Mouse (Mus musculus): ENCODE data around the gene 4930426L09Rik. TPM values are rescaled to one million over a fixed set of nuclear protein-coding genes. Genes with fewer than 3 reads are reported as not detected.
"Not testable (repeated sequence)": the region's sequence is repeated elsewhere in the genome, so short reads cannot be mapped to it uniquely, and the experiment has no call there.

4930426L09Rik gene
- polyA plus RNA-seq, 1 experiment from 2014 or later, result 0.31 TPM

GRCm38 (mm10) chr2:18999395-18999794, 1.3 kb downstream of the 4930426L09Rik start:
- Histone ChIP-seq H3K9me3 (no peaks in the 10 kb centered on the region), H3K36me3 (replicated peaks) (no peaks in the 10 kb centered on the region), H3K27me3 (ENCODE audit: poor library complexity, severe bottlenecking) (peaks cover 37% of the 10 kb centered on the region), H3K4me3 (no peak overlapping the region), H3K27ac (no peak overlapping the region), H3K4me1 (peaks cover 28% of the 10 kb centered on the region)
- DNase-seq (ENCODE audit: extremely low spot score, low spot score), result no peak
- 85% methylated on average over 2 of the region's 2 CpGs for WGBS

GRCm38 (mm10) chr2:19004801-19005200, 6.7 kb downstream of the 4930426L09Rik start:
- Histone ChIP-seq H3K27me3 (ENCODE audit: poor library complexity, severe bottlenecking) (peaks cover 33% of the 10 kb centered on the region), H3K4me1 (peaks cover 12% of the 10 kb centered on the region), H3K36me3 (replicated peaks) (no peaks in the 10 kb centered on the region), H3K27ac (no peak overlapping the region), H3K4me3 (no peak overlapping the region), H3K9me3 (no peaks in the 10 kb centered on the region)
- DNase-seq (ENCODE audit: extremely low spot score, low spot score), result no peak
- WGBS, result 82% methylated on average over 10 of the region's 10 CpGs

DNA sequence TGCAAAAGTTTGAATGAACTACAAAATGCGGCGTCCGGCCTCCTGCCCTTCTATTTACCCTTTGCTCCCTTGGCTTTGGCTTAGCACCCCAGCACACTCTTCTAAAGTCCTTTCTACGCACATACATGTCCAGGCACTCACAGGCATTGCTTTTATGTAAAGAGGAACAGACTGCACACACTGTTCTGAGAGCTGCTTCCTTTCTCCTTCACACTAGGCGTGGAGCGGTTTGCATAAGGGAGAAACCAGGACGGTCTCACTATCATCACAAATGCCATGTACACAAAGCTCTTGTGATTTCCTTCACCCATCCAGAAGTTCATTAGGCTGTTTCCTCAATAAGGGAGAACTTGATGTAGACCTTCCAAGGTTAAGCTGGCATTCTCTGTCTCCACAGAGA, 8.0 kb downstream of the 4930426L09Rik start:
- DNase-seq (ENCODE audit: extremely low spot score, low spot score), result no peak
- no peak overlapping the region for H3K27ac ChIP-seq
- peaks cover 12% of the 10 kb centered on the region for H3K4me1 ChIP-seq
- 89% methylated on average over 7 of the region's 7 CpGs for WGBS
- no peak overlapping the region for H3K4me3 ChIP-seq
- H3K27me3 ChIP-seq (ENCODE audit: poor library complexity, severe bottlenecking), result peaks cover 26% of the 10 kb centered on the region
- no peaks in the 10 kb centered on the region for H3K36me3 ChIP-seq (replicated peaks)
- no peaks in the 10 kb centered on the region for H3K9me3 ChIP-seq

- peaks cover 12% of the 10 kb centered on the region for H3K4me1 ChIP-seq
- no peak for DNase-seq (ENCODE audit: extremely low spot score, low spot score)
- H3K9me3 ChIP-seq, result no peaks in the 10 kb centered on the region
- H3K27ac ChIP-seq, result no peak overlapping the region
- H3K4me3 ChIP-seq, result no peak overlapping the region
- H3K27me3 ChIP-seq (ENCODE audit: poor library complexity, severe bottlenecking), result peaks cover 26% of the 10 kb centered on the region
- H3K36me3 ChIP-seq (replicated peaks), result no peaks in the 10 kb centered on the region
- 86% methylated on average over 4 of the region's 4 CpGs for WGBS
Measured at GRCm38 (mm10) chr2:19007580-19007979, 9.4 kb downstream of the 4930426L09Rik start.

GRCm38 (mm10) chr2:19010541-19010940, 12.4 kb downstream of the 4930426L09Rik start:
- 95% methylated on average over 1 of the region's 1 CpGs for WGBS
- H3K27me3 ChIP-seq (ENCODE audit: poor library complexity, severe bottlenecking), result peaks cover 16% of the 10 kb centered on the region
- DNase-seq (ENCODE audit: extremely low spot score, low spot score); H3K36me3 ChIP-seq (replicated peaks); H3K4me3 ChIP-seq; H3K9me3 ChIP-seq; H3K27ac ChIP-seq: not testable (repeated sequence)
- H3K4me1 ChIP-seq, result peaks cover 12% of the 10 kb centered on the region

- no peak for DNase-seq (ENCODE audit: extremely low spot score, low spot score)
- no peaks in the 10 kb centered on the region for H3K36me3 ChIP-seq (replicated peaks)
- H3K9me3 ChIP-seq, result no peaks in the 10 kb centered on the region
- WGBS, result 89% methylated on average over 6 of the region's 6 CpGs
- H3K4me3 ChIP-seq, result no peak overlapping the region
- H3K27me3 ChIP-seq (ENCODE audit: poor library complexity, severe bottlenecking), result peaks cover 7% of the 10 kb centered on the region
- peaks cover 7% of the 10 kb centered on the region for H3K4me1 ChIP-seq
- H3K27ac ChIP-seq, result no peak overlapping the region
Measured at GRCm38 (mm10) chr2:19011443-19011842, 13.3 kb downstream of the 4930426L09Rik start.

- no peaks in the 10 kb centered on the region for H3K27me3 ChIP-seq (ENCODE audit: poor library complexity, severe bottlenecking)
- no peaks in the 10 kb centered on the region for H3K36me3 ChIP-seq (replicated peaks)
- H3K4me3 ChIP-seq, result no peak overlapping the region
- H3K27ac ChIP-seq, result no peak overlapping the region
- WGBS, result 90% methylated on average over 5 of the region's 5 CpGs
- no peaks in the 10 kb centered on the region for H3K9me3 ChIP-seq
- H3K4me1 ChIP-seq, result no peaks in the 10 kb centered on the region
- DNase-seq (ENCODE audit: extremely low spot score, low spot score), result no peak
Measured at GRCm38 (mm10) chr2:19016348-19016747, 18.2 kb downstream of the 4930426L09Rik start.

GRCm38 (mm10) chr2:19016839-19017238, 18.7 kb downstream of the 4930426L09Rik start:
- 89% methylated on average over 1 of the region's 1 CpGs for WGBS
- DNase-seq (ENCODE audit: extremely low spot score, low spot score), result no peak
- H3K4me3 ChIP-seq, result no peak overlapping the region
- no peaks in the 10 kb centered on the region for H3K4me1 ChIP-seq
- no peaks in the 10 kb centered on the region for H3K36me3 ChIP-seq (replicated peaks)
- no peak overlapping the region for H3K27ac ChIP-seq
- H3K27me3 ChIP-seq (ENCODE audit: poor library complexity, severe bottlenecking), result no peaks in the 10 kb centered on the region
- H3K9me3 ChIP-seq, result no peaks in the 10 kb centered on the region

DNA sequence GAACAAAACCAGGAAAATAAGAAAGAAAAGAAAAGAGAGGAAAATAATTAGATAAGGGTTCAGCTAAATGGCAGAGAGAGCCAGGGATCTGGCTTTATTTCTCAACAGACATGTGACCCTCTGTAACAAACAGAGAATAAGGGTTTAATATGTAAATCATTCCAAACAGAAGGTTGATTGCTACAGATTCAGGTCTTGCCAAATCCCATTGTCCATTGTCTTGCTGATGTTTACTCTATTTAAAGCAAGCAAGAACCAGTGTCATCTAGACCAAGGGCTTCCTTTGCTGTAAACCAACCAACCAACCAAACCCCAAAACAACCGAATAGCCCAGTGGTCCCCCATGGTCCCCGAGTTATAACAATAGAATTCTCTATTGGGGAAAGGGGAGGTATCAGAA, 19.9 kb downstream of the 4930426L09Rik start:
- no peaks in the 10 kb centered on the region for H3K27me3 ChIP-seq (ENCODE audit: poor library complexity, severe bottlenecking)
- H3K4me3 ChIP-seq, result no peak overlapping the region
- H3K9me3 ChIP-seq, result no peaks in the 10 kb centered on the region
- 61% methylated on average over 2 of the region's 2 CpGs for WGBS
- H3K27ac ChIP-seq, result no peak overlapping the region
- H3K36me3 ChIP-seq (replicated peaks), result no peaks in the 10 kb centered on the region
- DNase-seq (ENCODE audit: extremely low spot score, low spot score), result no peak
- H3K4me1 ChIP-seq, result no peaks in the 10 kb centered on the region

DNA sequence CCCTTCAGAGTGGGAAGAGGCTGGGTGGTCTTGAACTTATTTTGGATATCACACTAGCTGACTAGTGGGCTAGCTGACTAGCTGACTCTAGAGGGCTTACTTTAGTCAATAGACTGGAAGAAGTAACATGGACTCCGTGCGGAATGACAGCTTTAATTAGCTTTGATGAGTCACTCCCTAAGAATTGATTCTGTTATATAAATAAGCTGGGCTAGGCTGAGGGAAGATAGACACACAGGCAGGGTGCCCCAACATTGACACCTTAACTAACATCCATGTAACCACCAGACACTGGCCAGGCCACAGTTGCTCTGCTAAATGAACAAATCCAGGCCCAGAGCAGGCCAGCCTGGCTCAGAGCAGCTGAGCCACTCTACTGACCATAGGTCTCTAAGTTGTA, 26.7 kb downstream of the 4930426L09Rik start:
- Histone ChIP-seq H3K4me3 (no peak overlapping the region), H3K27me3 (ENCODE audit: poor library complexity, severe bottlenecking) (no peaks in the 10 kb centered on the region), H3K9me3 (peaks cover under 1% of the 10 kb centered on the region; the same call in 1 of the 2 replicates), H3K27ac (no peak overlapping the region), H3K36me3 (replicated peaks) (no peaks in the 10 kb centered on the region), H3K4me1 (no peaks in the 10 kb centered on the region)
- DNase-seq (ENCODE audit: extremely low spot score, low spot score), result no peak
- 92% methylated on average over 2 of the region's 2 CpGs for WGBS

DNA sequence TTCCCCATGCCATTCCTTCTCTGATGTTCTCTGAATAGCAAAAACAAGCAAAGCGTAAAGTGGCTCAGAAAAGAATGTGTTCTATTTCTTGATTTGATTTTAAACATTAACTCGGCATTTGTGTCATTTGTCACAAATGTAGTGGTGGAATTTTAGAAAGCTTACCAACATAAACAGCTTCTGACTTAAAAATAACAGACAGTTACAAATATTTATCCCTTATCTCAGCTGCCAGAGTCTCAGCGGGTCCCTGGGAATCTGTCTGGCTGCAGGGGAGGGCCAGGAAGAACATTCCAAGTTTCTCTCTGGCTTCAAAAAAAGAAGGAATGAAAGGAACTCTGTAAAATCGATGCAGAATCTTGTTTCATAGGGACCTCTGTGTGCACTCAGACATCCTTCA, 39.3 kb downstream of the 4930426L09Rik start:
- Histone ChIP-seq H3K36me3 (replicated peaks) (no peaks in the 10 kb centered on the region), H3K9me3 (no peaks in the 10 kb centered on the region), H3K27me3 (ENCODE audit: poor library complexity, severe bottlenecking) (no peaks in the 10 kb centered on the region), H3K4me1 (no peaks in the 10 kb centered on the region), H3K4me3 (no peak overlapping the region), H3K27ac (no peak overlapping the region)
- no peak for DNase-seq (ENCODE audit: extremely low spot score, low spot score)
- WGBS, result 83% methylated on average over 4 of the region's 4 CpGs

DNA sequence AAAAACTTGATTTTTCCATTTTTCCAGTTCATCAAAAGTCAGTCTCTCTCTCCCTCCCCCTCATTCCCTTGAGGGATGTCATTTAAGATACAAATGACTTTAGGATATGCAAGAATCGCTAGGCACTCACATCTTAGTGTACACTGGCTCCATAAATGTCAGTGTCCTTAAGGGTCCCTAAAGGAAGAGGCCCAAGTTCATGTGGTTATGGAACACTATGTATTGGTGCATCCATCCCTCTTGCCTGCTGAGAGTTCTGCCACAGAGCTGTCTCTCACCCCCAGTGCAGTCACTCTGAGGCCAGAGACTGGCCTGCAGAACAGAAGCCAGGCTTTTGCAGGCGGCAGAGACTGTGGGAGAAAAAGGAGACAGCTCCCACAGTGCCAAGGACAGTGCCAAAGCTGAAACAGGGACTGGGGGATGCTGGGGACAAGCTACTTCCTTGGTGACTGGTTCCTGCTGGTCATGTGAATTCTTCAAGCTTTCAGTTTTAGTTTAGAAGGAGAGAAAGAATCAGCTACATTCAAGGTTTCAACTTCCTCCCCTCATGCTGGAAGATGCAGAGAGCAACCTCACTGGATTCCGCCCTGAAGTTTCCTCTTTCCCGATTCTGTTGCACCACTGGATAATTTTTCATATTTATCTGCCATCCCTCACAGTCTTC, 39.9 kb downstream of the 4930426L09Rik start:
- no peak overlapping the region for H3K27ac ChIP-seq
- no peaks in the 10 kb centered on the region for H3K9me3 ChIP-seq
- DNase-seq (ENCODE audit: extremely low spot score, low spot score), result no peak
- no peaks in the 10 kb centered on the region for H3K36me3 ChIP-seq (replicated peaks)
- no peaks in the 10 kb centered on the region for H3K27me3 ChIP-seq (ENCODE audit: poor library complexity, severe bottlenecking)
- H3K4me3 ChIP-seq, result no peak overlapping the region
- WGBS, result 83% methylated on average over 4 of the region's 4 CpGs
- no peaks in the 10 kb centered on the region for H3K4me1 ChIP-seq

- no peak overlapping the region for H3K27ac ChIP-seq
- no peak for DNase-seq (ENCODE audit: extremely low spot score, low spot score)
- H3K4me3 ChIP-seq, result no peak overlapping the region
- H3K9me3 ChIP-seq, result no peaks in the 10 kb centered on the region
- H3K4me1 ChIP-seq, result no peaks in the 10 kb centered on the region
- WGBS, result 80% methylated on average over 1 of the region's 1 CpGs
- H3K36me3 ChIP-seq (replicated peaks), result no peaks in the 10 kb centered on the region
- H3K27me3 ChIP-seq (ENCODE audit: poor library complexity, severe bottlenecking), result no peaks in the 10 kb centered on the region
Measured at GRCm38 (mm10) chr2:19048225-19048624, 50.1 kb downstream of the 4930426L09Rik start.

- no peaks in the 10 kb centered on the region for H3K4me1 ChIP-seq
- H3K27me3 ChIP-seq (ENCODE audit: poor library complexity, severe bottlenecking), result no peaks in the 10 kb centered on the region
- H3K9me3 ChIP-seq, result no peaks in the 10 kb centered on the region
- no peak overlapping the region for H3K4me3 ChIP-seq
- DNase-seq (ENCODE audit: extremely low spot score, low spot score), result no peak
- no peak overlapping the region for H3K27ac ChIP-seq
- no peaks in the 10 kb centered on the region for H3K36me3 ChIP-seq (replicated peaks)
- 89% methylated on average over 1 of the region's 1 CpGs for WGBS
Measured at GRCm38 (mm10) chr2:19049341-19049740, 51.2 kb downstream of the 4930426L09Rik start.
